Mouse (Mus musculus) ES-Bruce4 (cell line): ENCODE results near the gene Ikbip.

Experiments used
- CTCF ChIP-seq: IDR thresholded peaks from one replicate; pipeline ENCODE4 v1.8.1; 2011; ENCODE audit warnings: low read depth, low read length
- POLR2A ChIP-seq: IDR thresholded peaks from one replicate; pipeline ENCODE4 v1.8.1; 2011; ENCODE audit warnings: low read length; ENCODE audit not compliant: insufficient read depth

DNA sequence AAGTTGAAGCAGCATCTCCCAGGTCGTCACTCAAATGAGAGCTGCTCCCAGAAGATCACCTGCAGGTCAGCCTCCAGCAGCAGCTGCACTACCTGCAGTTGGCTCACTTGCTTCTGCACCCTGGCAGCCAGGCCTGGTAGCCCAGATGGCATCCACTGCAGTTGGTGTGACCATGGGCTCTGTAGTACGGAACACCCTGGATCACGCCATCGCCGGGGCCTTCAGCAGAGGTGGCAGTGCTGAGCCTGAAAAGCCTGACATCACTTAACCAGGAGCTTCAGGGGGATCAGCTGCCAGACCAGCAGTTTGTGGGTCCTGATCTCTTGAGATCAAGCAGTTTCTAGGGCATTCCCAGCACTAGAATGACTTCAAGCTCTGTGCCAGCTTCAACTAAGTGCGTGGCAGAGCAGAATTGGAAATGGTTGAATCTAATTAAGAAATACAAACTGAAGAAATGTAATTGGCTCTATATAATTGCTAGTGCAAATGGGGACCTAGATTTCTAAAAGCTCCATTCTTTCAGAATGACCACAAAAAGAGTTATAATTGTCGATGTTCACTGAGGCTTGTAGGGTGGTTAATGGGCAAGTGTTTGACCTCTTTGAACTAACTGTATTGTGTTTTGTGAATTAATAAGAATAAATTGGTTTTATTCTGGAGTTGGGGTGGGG is 52.7 kb downstream of the Ikbip start:
- no peak for TF ChIP-seq CTCF
- no peak for TF ChIP-seq POLR2A
